Mouse (Mus musculus): ENCODE results near the gene Mum1l1. TPM values are rescaled to one million over a fixed set of nuclear protein-coding genes. Genes with fewer than 3 reads are reported as not detected.
"Not testable (repeated sequence)": the region's sequence is repeated elsewhere in the genome, so short reads cannot be mapped to it uniquely, and the experiment has no call there.

The Mum1l1 gene
- 1 to 10 TPM; 4.5 to 6.3 TPM for total RNA-seq (2021)
- long read RNA-seq, experiment 1, partial matches to known transcripts: 2 of 5 reads
- long read RNA-seq, experiment 1, other reads (novel, unspliced or antisense): 1 of 5 reads
- long read RNA-seq, experiment 2, partial matches to known transcripts: 0 of 1 reads
- long read RNA-seq, experiment 2, other reads (novel, unspliced or antisense): 0 of 1 reads

DNA sequence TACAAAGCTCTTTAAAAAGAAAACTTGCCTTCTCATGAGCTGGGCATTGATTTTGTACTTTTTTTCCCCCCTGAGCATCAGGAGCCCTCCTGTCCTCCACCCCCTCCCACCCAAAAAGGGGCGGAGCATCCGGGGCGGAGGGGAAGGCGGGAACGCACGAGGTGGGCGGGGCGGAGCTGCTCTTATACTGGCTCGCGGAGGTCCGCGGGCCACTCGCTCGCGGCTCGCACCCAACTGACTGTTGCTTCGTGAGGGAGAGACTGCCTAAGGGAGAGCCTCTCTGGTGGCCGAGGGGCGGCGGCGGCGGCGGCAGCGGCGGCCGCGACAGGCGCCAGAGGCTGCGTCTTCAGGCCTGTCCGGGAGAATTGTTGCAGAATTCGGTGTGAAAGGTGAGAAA lies at the start of gene Mum1l1:
Gene Mum1l1 (plus strand): TSS at position 214 of the 397 bp plus-strand sequence.
- peak; percentile 82 for DNase-seq

- DNase-seq: no peak
Measured at GRCm38 (mm10) chrX:139178928-139179327, 30.9 kb upstream of the Mum1l1 start, which contains the start of gene 4933428M09Rik. Gene 4933428M09Rik (plus strand): TSS chrX:139179228.

GRCm38 (mm10) chrX:139191506-139191905 lies 18.3 kb upstream of the Mum1l1 start:
- DNase-seq: not testable (repeated sequence)

GRCm38 (mm10) chrX:139194572-139195279 lies 15.1 kb upstream of the Mum1l1 start:
- no peak for DNase-seq

GRCm38 (mm10) chrX:139209191-139209828 lies 532 bp upstream of the Mum1l1 start:
- DNase-seq: not testable (repeated sequence)

- no peak for DNase-seq
Measured at GRCm38 (mm10) chrX:139214765-139215164, 4.9 kb downstream of the Mum1l1 start.

DNA sequence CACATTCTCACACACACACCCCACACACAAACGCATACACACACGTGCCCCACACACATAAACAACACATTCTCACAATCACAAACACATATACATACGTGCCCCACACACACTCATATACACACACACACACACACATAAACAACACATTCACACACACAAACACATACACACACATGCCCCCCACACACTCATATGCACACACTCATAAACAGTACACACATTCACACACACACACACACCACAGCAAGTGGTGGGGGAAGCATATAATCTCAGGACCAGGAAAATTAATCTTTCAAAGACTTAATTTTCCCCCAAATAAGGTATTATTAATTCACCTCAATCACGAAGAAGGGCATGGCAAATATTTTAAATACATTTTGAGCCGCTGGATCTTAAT lies 6.6 kb downstream of the Mum1l1 start:
- no peak for DNase-seq

DNA sequence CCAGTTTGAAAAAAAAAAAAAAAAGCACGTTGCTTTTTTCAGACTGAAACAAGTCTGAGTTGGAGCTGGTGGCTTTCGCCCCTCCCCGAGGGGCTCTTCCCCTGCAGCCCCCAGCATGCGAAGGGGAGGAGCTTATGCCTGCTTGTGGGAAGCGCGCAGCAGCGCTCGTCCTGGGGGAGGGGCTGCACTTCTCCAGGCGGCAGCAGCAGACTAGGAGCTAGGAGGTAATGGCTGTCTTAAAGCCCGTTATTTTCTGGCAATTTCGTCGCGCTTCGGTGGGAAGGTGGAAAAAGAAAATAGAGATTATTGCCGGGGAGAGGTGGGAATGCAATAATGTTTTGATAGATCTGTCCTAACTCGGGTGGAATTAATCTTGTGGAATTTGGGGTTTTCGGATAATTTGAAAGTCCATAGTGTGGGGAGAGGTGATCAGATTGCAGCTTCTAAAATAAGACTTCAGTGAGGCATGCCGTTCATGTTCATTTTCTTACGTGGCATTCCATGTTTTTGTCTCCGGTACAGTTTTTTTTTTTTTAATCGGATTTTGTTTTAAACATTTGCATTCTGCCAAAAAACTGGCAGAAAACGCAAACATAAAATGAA lies 7.2 kb downstream of the Mum1l1 start:
- peak; percentile 66 for DNase-seq

GRCm38 (mm10) chrX:139217776-139218175 lies 7.9 kb downstream of the Mum1l1 start:
- no peak for DNase-seq

DNA sequence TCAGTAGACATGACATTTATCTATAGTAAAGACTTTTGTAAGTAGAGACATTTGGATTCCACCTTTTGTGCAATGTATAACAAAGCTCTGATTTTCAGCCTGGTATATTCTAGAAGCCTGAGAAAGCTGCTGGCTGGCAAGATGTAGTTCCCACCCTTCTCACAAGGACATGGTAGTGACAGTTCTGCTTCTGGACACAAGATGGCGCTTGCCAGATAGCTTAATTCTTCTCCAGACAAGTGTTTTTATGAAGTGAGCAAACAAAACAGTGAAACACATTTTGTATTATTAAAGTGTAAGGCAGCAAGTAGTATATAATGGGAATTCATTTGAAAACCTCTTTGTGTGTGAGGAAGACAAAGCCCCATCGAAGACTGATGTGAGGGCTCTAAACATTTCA lies 9.2 kb downstream of the Mum1l1 start:
- DNase-seq: peak; percentile 56

- DNase-seq: no peak
Measured at GRCm38 (mm10) chrX:139220830-139221229, 11.0 kb downstream of the Mum1l1 start.

DNA sequence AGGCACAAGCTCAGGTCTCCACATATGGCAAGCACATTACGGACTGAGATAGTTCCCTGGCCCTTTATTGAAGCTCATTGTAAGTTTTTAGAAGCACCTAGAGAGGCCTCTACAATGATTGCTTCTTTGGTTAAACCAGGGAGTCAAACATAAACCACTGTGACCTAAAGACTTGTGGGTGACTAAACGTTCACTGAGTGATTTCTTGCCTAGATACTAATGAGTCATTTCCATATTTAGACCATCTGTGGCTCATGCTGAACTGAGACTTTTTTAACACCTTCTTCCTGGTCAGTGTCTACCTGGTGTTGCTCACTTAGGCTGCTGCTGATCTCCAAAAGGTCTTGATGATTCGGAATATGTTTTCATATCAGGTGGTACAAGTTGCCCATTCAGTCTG lies 12.1 kb downstream of the Mum1l1 start:
- no peak for DNase-seq

DNA sequence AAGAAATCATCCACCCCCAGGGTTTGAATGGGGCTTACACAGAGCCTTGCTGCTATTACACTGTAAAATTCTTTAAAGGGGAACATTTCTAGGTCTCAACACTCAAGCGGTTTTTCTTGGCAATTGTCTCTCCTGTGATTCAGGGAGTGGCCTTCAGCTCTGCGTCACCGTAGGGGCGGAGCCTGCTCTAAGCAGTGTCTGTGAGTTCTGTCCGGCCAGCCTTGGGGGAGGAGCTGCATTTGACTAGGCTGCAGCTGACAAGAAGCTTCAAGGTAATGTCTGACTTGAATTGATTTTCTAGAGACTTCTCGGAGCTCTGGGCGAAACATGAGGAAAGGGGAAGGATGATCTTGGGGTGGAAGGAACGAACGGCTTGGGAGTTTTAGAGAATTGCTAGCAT lies 21.3 kb downstream of the Mum1l1 start:
- DNase-seq: peak; percentile 81

DNA sequence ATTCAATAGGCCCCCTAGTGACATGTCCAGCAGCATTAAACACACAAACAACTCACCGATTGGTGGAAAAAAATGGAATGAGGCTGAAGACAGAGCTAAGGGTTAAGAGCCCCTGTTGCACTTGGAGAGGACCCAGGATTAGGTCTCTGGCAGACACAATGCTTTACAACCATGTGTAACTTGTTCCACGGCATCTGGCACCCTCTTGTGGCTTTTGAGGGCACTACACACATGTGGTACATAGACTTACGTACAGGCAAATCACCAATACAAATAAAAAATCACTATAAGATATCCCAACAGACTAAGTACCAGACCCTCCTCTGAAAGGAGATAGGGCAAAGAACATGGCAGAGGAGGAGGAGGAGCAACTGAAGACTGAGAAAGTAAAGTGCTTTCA lies 37.5 kb downstream of the Mum1l1 start:
- peak; percentile 30 for DNase-seq

DNA sequence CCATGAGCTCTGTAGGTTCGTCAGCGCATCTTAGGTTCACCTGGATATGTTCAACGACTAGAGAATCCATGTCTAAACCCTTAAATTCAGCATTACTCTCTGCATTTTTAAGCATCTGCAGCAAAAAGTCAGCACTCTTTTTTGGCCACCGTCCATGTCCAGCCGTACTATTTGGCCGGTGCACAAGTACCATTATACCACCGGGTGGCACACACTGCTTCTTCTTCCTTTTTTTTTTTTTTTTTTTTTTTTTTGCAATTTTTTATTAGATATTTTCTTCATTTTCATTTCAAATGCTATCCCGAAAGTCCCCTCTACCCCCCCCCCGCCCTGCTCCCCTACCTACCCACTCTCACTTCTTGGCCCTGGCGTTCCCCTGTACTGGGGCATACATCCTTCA lies 47.2 kb downstream of the Mum1l1 start:
- peak; percentile 1 for DNase-seq

DNA sequence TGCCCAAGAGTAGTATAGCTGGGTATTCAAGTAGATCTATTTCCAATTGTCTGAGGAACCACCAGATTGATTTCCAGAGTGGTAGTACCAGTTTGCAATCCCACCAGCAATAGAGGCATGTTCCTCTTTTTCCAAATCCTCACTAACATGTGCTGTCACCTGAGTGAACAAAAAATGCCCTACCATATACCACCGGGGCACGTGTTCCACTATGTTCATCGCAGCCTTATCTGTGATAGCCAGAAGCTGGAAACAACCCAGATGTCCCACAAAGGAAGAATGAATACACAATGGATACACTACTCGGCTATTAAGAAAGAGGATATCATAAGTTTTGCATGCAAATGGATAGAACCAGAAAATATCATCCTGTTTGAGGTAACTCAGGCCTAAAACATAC lies 72.1 kb downstream of the Mum1l1 start:
- no peak for DNase-seq

Other genes with a start within 250 kb of the Mum1l1 start
- 10 to 100 TPM in 1 of 2 experiments, 1 to 10 TPM in 1; 8.5 to 13.7 TPM for gene Serpina7, start 124.8 kb upstream of the Mum1l1 start, total RNA-seq (2021)
- gene 4930513O06Rik, start 123.8 kb upstream of the Mum1l1 start, total RNA-seq (2021): not detected
- not detected for gene 4933428M09Rik, start 30.8 kb upstream of the Mum1l1 start, total RNA-seq (2021)
- not detected for gene Trap1a, start 123.6 kb downstream of the Mum1l1 start, total RNA-seq (2021)

Data from adrenal gland, postnatal 10 days (tissue).